Mouse (Mus musculus) layer of hippocampus, adult 8-10 months (tissue): Measurements from ENCODE around the gene Fbxl3. TPM values are rescaled to one million over a fixed set of nuclear protein-coding genes. Genes with fewer than 3 reads are reported as not detected.

Experiments
- DNase-seq, 2 experiments: peaks; one replicate each; pipeline ENCODE4 v3.0.0; 2022; ENCODE audit warnings: low spot score in 2 of 2
- total RNA-seq, 4 experiments: library from RNA; stranded (reverse); gene quantifications; 2 replicates each; pipeline ENCODE4 v1.2.4; 2022

Gene Fbxl3
- total RNA-seq, 4 experiments from 2014 or later, result 85.6 to 97.4 (median 89.1) TPM

- DNase-seq, result no peak
These were observed 13.4 kb downstream of the Fbxl3 start for GRCm38 (mm10) chr14:103085840-103086533.

- DNase-seq, result peak in 1 of 2 experiments; percentile 39
These were observed 20.0 kb downstream of the Fbxl3 start for GRCm38 (mm10) chr14:103079209-103079977.

- DNase-seq, result no peak
These were observed 21.1 kb downstream of the Fbxl3 start for GRCm38 (mm10) chr14:103078006-103078912.

GRCm38 (mm10) chr14:103077272-103078005 is 21.9 kb downstream of the Fbxl3 start:
- no peak for DNase-seq

- DNase-seq, result no peak
These were observed 24.2 kb downstream of the Fbxl3 start for GRCm38 (mm10) chr14:103075166-103075565.

GRCm38 (mm10) chr14:103073825-103074224 is 25.5 kb downstream of the Fbxl3 start:
- DNase-seq, result no peak

- no peak for DNase-seq
These were observed 26.6 kb downstream of the Fbxl3 start for GRCm38 (mm10) chr14:103072731-103073130.

- no peak for DNase-seq
These were observed 27.9 kb downstream of the Fbxl3 start for GRCm38 (mm10) chr14:103071471-103071870.

GRCm38 (mm10) chr14:103070790-103071189 is 28.6 kb downstream of the Fbxl3 start:
- DNase-seq, result no peak

GRCm38 (mm10) chr14:103069864-103070611 is 29.3 kb downstream of the Fbxl3 start, which contains the start of gene Cln5:
Cln5 (plus strand) TSS chr14:103070216.
- DNase-seq, result peak; percentile 84 to 85

- DNase-seq, result no peak
These were observed 29.9 kb downstream of the Fbxl3 start for GRCm38 (mm10) chr14:103069465-103069863.

GRCm38 (mm10) chr14:103065294-103066167 is 33.8 kb downstream of the Fbxl3 start:
- peak in 1 of 2 experiments; percentile 80 for DNase-seq

- DNase-seq, result no peak
These were observed 39.9 kb downstream of the Fbxl3 start for GRCm38 (mm10) chr14:103059495-103059894.

- DNase-seq, result no peak
These were observed 40.4 kb downstream of the Fbxl3 start for GRCm38 (mm10) chr14:103058998-103059397.

GRCm38 (mm10) chr14:103056601-103057000 is 42.8 kb downstream of the Fbxl3 start:
- DNase-seq, result no peak

- no peak for DNase-seq
These were observed 44.6 kb downstream of the Fbxl3 start for GRCm38 (mm10) chr14:103054731-103055130.

- peak; percentile 51 to 76 for DNase-seq
These were observed 48.1 kb downstream of the Fbxl3 start for GRCm38 (mm10) chr14:103051159-103051769.

- no peak for DNase-seq
These were observed 50.9 kb downstream of the Fbxl3 start for GRCm38 (mm10) chr14:103048292-103049086.
